Mouse (Mus musculus) CH12.LX (cell line): ENCODE results near the gene Cib4. TPM values are rescaled to one million over a fixed set of nuclear protein-coding genes. Genes with fewer than 3 reads are reported as not detected.

Experiments used
- DNase-seq: peaks from one replicate; pipeline ENCODE4 v3.0.0-alpha.2; 2013; ENCODE audit errors: extremely low read depth
- H3K27ac ChIP-seq: 2 replicates; pipeline ENCODE4 v1.5.1; 2012; ENCODE audit warnings: low read depth, mild to moderate bottlenecking, control low read depth, moderate library complexity; ENCODE audit not compliant: insufficient read depth
- H3K27me3 ChIP-seq: replicated peaks from 2 replicates; pipeline ENCODE3; 2012; ENCODE audit warnings: inconsistent platforms
- H3K36me3 ChIP-seq, 2 experiments: replicated peaks in 1 of 2; 2 replicates each; pipeline versions ENCODE3 to v1.6.1; 2012; ENCODE audit warnings: inconsistent platforms in 1 of 2, low read length in 1 of 2, mild to moderate bottlenecking in 1 of 2, mixed read lengths in 1 of 2, moderate library complexity in 1 of 2; ENCODE audit not compliant: control insufficient read depth in 1 of 2, insufficient read depth in 1 of 2
- H3K4me1 ChIP-seq, 2 experiments: 2 replicates each; pipeline ENCODE4 v1.6.1; 2012; ENCODE audit warnings: inconsistent platforms in 1 of 2, moderate library complexity in 1 of 2; ENCODE audit not compliant: insufficient read depth in 2 of 2, control insufficient read depth in 1 of 2
- H3K4me2 ChIP-seq: 2 replicates; pipeline ENCODE4 v1.6.1; 2012; ENCODE audit warnings: low read depth, mild to moderate bottlenecking, control low read depth; ENCODE audit not compliant: poor library complexity, insufficient read depth, severe bottlenecking
- H3K4me3 ChIP-seq, 3 experiments: fragments of 150-350 bp in 1 of 3; sonication (generic) in 1 of 3; replicated peaks in 1 of 3; 2 replicates each; pipeline versions ENCODE3 to v1.5.1; 2011 to 2012; ENCODE audit warnings: low read depth in 2 of 3, low read length in 2 of 3, mild to moderate bottlenecking in 2 of 3, moderate library complexity in 2 of 3, control low read depth in 1 of 3, improper control_type of control experiment in 1 of 3, inconsistent platforms in 1 of 3, mixed read lengths in 1 of 3; ENCODE audit not compliant: poor library complexity in 1 of 3
- H3K79me2 ChIP-seq: replicated peaks from 2 replicates; pipeline ENCODE4 v1.6.1; 2012; ENCODE audit warnings: mild to moderate bottlenecking, moderate library complexity; ENCODE audit not compliant: control insufficient read depth, poor library complexity, insufficient read depth, severe bottlenecking; ENCODE audit errors: extremely low read depth
- H3K9ac ChIP-seq: 2 replicates; pipeline ENCODE4 v1.6.1; 2012; ENCODE audit warnings: low read depth, mild to moderate bottlenecking, control low read depth, moderate library complexity; ENCODE audit not compliant: insufficient read depth
- H3K9me3 ChIP-seq: replicated peaks from 2 replicates; pipeline ENCODE3; 2012; ENCODE audit warnings: low read length, inconsistent platforms, mixed read lengths
- CHD1 ChIP-seq: IDR thresholded peaks from 2 replicates; pipeline ENCODE4 v1.6.1; 2012; ENCODE audit warnings: low read depth, low read length, improper control_type of control experiment, inconsistent platforms
- CHD2 ChIP-seq: IDR thresholded peaks from 2 replicates; pipeline ENCODE4 v1.6.1; 2011; ENCODE audit warnings: low read length, improper control_type of control experiment
- CTCF ChIP-seq, 2 experiments: IDR thresholded peaks in 1 of 2; conservative IDR thresholded peaks in 1 of 2; 2 replicates each; pipeline ENCODE4 v1.5.1; 2011 to 2012; ENCODE audit warnings: low read depth in 2 of 2, low read length in 2 of 2, improper control_type of control experiment in 1 of 2, inconsistent platforms in 1 of 2, mild to moderate bottlenecking in 1 of 2, moderate library complexity in 1 of 2
- ELF1 ChIP-seq: IDR thresholded peaks from 2 replicates; pipeline ENCODE4 v1.6.1; 2014; ENCODE audit warnings: low read depth, mild to moderate bottlenecking, inconsistent platforms, low read length, improper control_type of control experiment
- ETS1 ChIP-seq: conservative IDR thresholded peaks from 2 replicates; pipeline ENCODE4 v1.6.1; 2012; ENCODE audit warnings: low read depth, mild to moderate bottlenecking, inconsistent platforms, low read length, improper control_type of control experiment, moderate library complexity
- GABPA ChIP-seq: IDR thresholded peaks from 2 replicates; pipeline ENCODE4 v1.6.1; 2012; ENCODE audit warnings: low read depth, low read length, improper control_type of control experiment, inconsistent platforms; ENCODE audit not compliant: insufficient replicate concordance
- HCFC1 ChIP-seq: IDR thresholded peaks from 2 replicates; pipeline ENCODE4 v1.6.1; 2012; ENCODE audit warnings: low read depth, mild to moderate bottlenecking, inconsistent platforms, low read length, improper control_type of control experiment
- IRF4 ChIP-seq: IDR thresholded peaks from 2 replicates; pipeline ENCODE4 v1.6.1; 2014; ENCODE audit warnings: low read depth, mild to moderate bottlenecking, inconsistent platforms, low read length, improper control_type of control experiment
- JUN ChIP-seq: IDR thresholded peaks from 2 replicates; pipeline ENCODE4 v1.6.1; 2011; ENCODE audit warnings: low read depth, mild to moderate bottlenecking, low read length, improper control_type of control experiment, moderate library complexity; ENCODE audit not compliant: insufficient read depth
- JUND ChIP-seq: conservative IDR thresholded peaks from 2 replicates; pipeline ENCODE4 v1.6.1; 2011; ENCODE audit warnings: low read depth, low read length, improper control_type of control experiment
- KAT2A ChIP-seq: IDR thresholded peaks from 2 replicates; pipeline ENCODE4 v1.6.1; 2012; ENCODE audit warnings: low read length, improper control_type of control experiment, inconsistent platforms; ENCODE audit not compliant: insufficient replicate concordance
- MAFK ChIP-seq: IDR thresholded peaks from 2 replicates; pipeline ENCODE4 v1.6.1; 2011; ENCODE audit warnings: low read length, improper control_type of control experiment; ENCODE audit not compliant: insufficient replicate concordance
- MAZ ChIP-seq: IDR thresholded peaks from 2 replicates; pipeline ENCODE4 v1.6.1; 2012; ENCODE audit warnings: low read depth, mild to moderate bottlenecking, inconsistent platforms, low read length, improper control_type of control experiment, moderate library complexity
- MEF2A ChIP-seq: IDR thresholded peaks from 2 replicates; pipeline ENCODE4 v1.6.1; 2014; ENCODE audit warnings: low read depth, mild to moderate bottlenecking, inconsistent platforms, low read length, improper control_type of control experiment, borderline replicate concordance
- NELFE ChIP-seq: IDR thresholded peaks from 2 replicates; pipeline ENCODE4 v1.6.1; 2011; ENCODE audit warnings: low read depth, low read length, improper control_type of control experiment
- NRF1 ChIP-seq: IDR thresholded peaks from 2 replicates; pipeline ENCODE4 v1.6.1; 2014; ENCODE audit warnings: low read depth, mild to moderate bottlenecking, inconsistent platforms, low read length, improper control_type of control experiment, moderate library complexity
- POLR2A ChIP-seq: IDR thresholded peaks from 2 replicates; pipeline ENCODE4 v1.6.1; 2011; ENCODE audit warnings: low read depth, mild to moderate bottlenecking, improper control_type of control experiment, low read length
- RAD21 ChIP-seq: IDR thresholded peaks from 2 replicates; pipeline ENCODE4 v1.6.1; 2011; ENCODE audit warnings: low read depth, mild to moderate bottlenecking, low read length, improper control_type of control experiment, moderate library complexity
- SIN3A ChIP-seq: IDR thresholded peaks from 2 replicates; pipeline ENCODE4 v1.6.1; 2012; ENCODE audit warnings: low read length, improper control_type of control experiment, inconsistent platforms
- SMC3 ChIP-seq: IDR thresholded peaks from 2 replicates; pipeline ENCODE4 v1.6.1; 2011; ENCODE audit warnings: low read depth, low read length, improper control_type of control experiment
- TBP ChIP-seq: conservative IDR thresholded peaks from 2 replicates; pipeline ENCODE4 v1.6.1; 2011; ENCODE audit warnings: low read depth, low read length, improper control_type of control experiment
- TCF12 ChIP-seq: IDR thresholded peaks from 2 replicates; pipeline ENCODE4 v1.6.1; 2014; ENCODE audit warnings: low read depth, mild to moderate bottlenecking, inconsistent platforms, low read length, improper control_type of control experiment
- ZNF384 ChIP-seq: IDR thresholded peaks from 2 replicates; pipeline ENCODE4 v1.6.1; 2012; ENCODE audit warnings: low read depth, low read length, improper control_type of control experiment, inconsistent platforms
- dilution Hi-C: fragments of 300-500 bp; cut with MboI; formaldehyde crosslinking; loops from 2 replicates; pipeline ENCODE4 v1.14.3; 2020; ENCODE audit warnings: low sequenced_read_pairs; ENCODE audit not compliant: extremely low pct_unique_long_range_greater_than_20kb, extremely low pct_ligation_motif_present
- in situ Hi-C: fragments of 300-500 bp; cut with MboI; formaldehyde crosslinking; loops from 3 replicates; pipeline ENCODE4 v1.14.3; 2019; ENCODE audit warnings: low sequenced_read_pairs, low pct_ligation_motif_present, low pct_unique_long_range_greater_than_20kb, mixed read lengths
- polyA plus RNA-seq: library from polyadenylated mRNA; unstranded; fragments of >175 nt; gene quantifications from 2 replicates; pipeline ENCODE4 v1.2.1, GENCODE M21; 2012; ENCODE audit warnings: low read depth; ENCODE audit not compliant: insufficient read length
- total RNA-seq, 2 experiments: library from RNA; depleted of rRNA; stranded (reverse); fragments of 300-350 nt in 1 of 2; fragments of >200 nt in 1 of 2; gene quantifications; 2 replicates each; pipeline ENCODE4 v1.2.3; 2012 to 2014

The Cib4 gene
- total RNA-seq (2012; rRNA removed): not detected in 2 replicates
- total RNA-seq (2014; rRNA removed): not detected in 2 replicates
- polyA plus RNA-seq: not detected in 2 replicates

GRCm38 (mm10) chr5:30545698-30546097 is at the start of gene Cib4:
TSS of gene Cib4 (minus strand) at chr5:30545836.
- Histone ChIP-seq H3K9me3 (no peaks in the 10 kb centered on the region), H3K36me3 (no peaks in the 10 kb centered on the region), H3K4me2 (no peak within 1 kb of the TSS), H3K27me3 (peaks cover 52% of the 10 kb centered on the region), H3K79me2 (no peaks in the 10 kb centered on the region), H3K9ac (no peak within 1 kb of the TSS), H3K27ac (no peak within 1 kb of the TSS), H3K4me3 (no peak within 1 kb of the TSS), H3K4me1 (no peaks in the 10 kb centered on the region)
- in situ Hi-C loops (no loop called here), dilution Hi-C loops (loop anchor here (25.0 kb wide), 1 partner anchor 92 kb away; the partner anchor contains the start of gene Slc35f6)
- TF ChIP-seq SMC3 (no peak), ETS1 (no peak), JUN (no peak), CTCF (conservative IDR thresholded peaks at IDR 0.05 in 1 of 2, IDR thresholded peaks at IDR 0.05 in 1 of 2; ENCODE audit: low read depth in 2 of 2, low read length in 2 of 2) (no peak), KAT2A (no peak), JUND (no peak), NELFE (no peak)
- TF ChIP-seq, all 38 proteins: peak for 0
- DNase-seq: no peak

GRCm38 (mm10) chr5:30594953-30595560 is 49.4 kb upstream of the Cib4 start:
- Histone ChIP-seq H3K27ac (peak overlapping the region; percentile 87), H3K9me3 (no peaks in the 10 kb centered on the region), H3K79me2 (no peaks in the 10 kb centered on the region), H3K4me3 (peak overlapping the region in 1 of 3 experiments; percentile 10), H3K27me3 (peaks cover 6% of the 10 kb centered on the region), H3K9ac (no peak overlapping the region), H3K4me1 (peaks cover 19 to 53% of the 10 kb centered on the region in 2 experiments), H3K36me3 (no peaks in the 10 kb centered on the region), H3K4me2 (peak overlapping the region; percentile 79; the same call in 1 of the 2 replicates)
- DNase-seq: peak; percentile 44
- dilution Hi-C loops (no loop called here), in situ Hi-C loops (no loop called here)
- TF ChIP-seq NRF1: no peak
- 0 out of 2 replicates have a peak, but pooled peaks have one; percentile 7 for TF ChIP-seq MAFK
- TF ChIP-seq GABPA: no peak
- TF ChIP-seq CHD1: no peak
- TF ChIP-seq HCFC1: 0 out of 2 replicates have a peak, but pooled peaks have one; percentile 7
- no peak for TF ChIP-seq ZNF384
- no peak for TF ChIP-seq IRF4
- no peak for TF ChIP-seq TBP
- TF ChIP-seq MAZ: no peak
- TF ChIP-seq MEF2A: 0 out of 2 replicates have a peak, but pooled peaks have one; percentile 28
- peak; percentile 36; the same call in 1 of the 2 replicates for TF ChIP-seq TCF12
- peak; percentile 48; the same call in 1 of the 2 replicates for TF ChIP-seq CHD2
- 0 out of 2 replicates have a peak, but pooled peaks have one; percentile 14 for TF ChIP-seq ELF1
- no peak for TF ChIP-seq POLR2A
- TF ChIP-seq RAD21: no peak
- no peak for TF ChIP-seq SIN3A
